Mouse (Mus musculus) lung, postnatal 0 days (tissue): ENCODE data around the gene Dlx6. TPM values are rescaled to one million over a fixed set of nuclear protein-coding genes. Genes with fewer than 3 reads are reported as not detected.

Source experiments
- ATAC-seq: fragments of 200-750 bp; cut with Nextera tagmentation; 2 replicates; pipeline ENCODE4 v1.8.0; 2017; ENCODE audit warnings: moderate library complexity
- DNase-seq: peaks from one replicate; pipeline ENCODE4 v3.0.0-alpha.2; 2016; ENCODE audit warnings: low spot score
- H3K27ac ChIP-seq: fragments of 300-500 bp; sonication (generic); 2 replicates; pipeline ENCODE4 v1.5.1; 2014; ENCODE audit warnings: antibody characterized with exemption, mild to moderate bottlenecking, low read length, mixed read lengths
- H3K27me3 ChIP-seq: fragments of 300-500 bp; sonication (generic); replicated peaks from 2 replicates; pipeline ENCODE4 v1.6.1; 2014; ENCODE audit warnings: low read length, mixed read lengths; ENCODE audit not compliant: insufficient read depth
- H3K36me3 ChIP-seq: fragments of 300-500 bp; sonication (generic); 2 replicates; pipeline ENCODE4 v1.6.1; 2014; ENCODE audit warnings: low read length, mixed read lengths; ENCODE audit not compliant: insufficient read depth
- H3K4me1 ChIP-seq: fragments of 300-500 bp; sonication (generic); 2 replicates; pipeline ENCODE4 v1.6.1; 2014; ENCODE audit warnings: antibody characterized with exemption, low read depth, low read length, mixed read lengths; ENCODE audit not compliant: insufficient read depth
- H3K4me2 ChIP-seq: fragments of 300-500 bp; sonication (generic); replicated peaks from 2 replicates; pipeline ENCODE4 v1.6.1; 2014; ENCODE audit warnings: low read depth, mild to moderate bottlenecking, low read length, moderate library complexity, mixed read lengths
- H3K4me3 ChIP-seq: fragments of 300-500 bp; sonication (generic); 2 replicates; pipeline ENCODE4 v1.5.1; 2014; ENCODE audit warnings: low read depth, low read length
- H3K9ac ChIP-seq: fragments of 300-500 bp; sonication (generic); replicated peaks from 2 replicates; pipeline ENCODE4 v1.6.1; 2014; ENCODE audit warnings: low read depth, mild to moderate bottlenecking
- H3K9me3 ChIP-seq: fragments of 300-500 bp; sonication (generic); 2 replicates; pipeline ENCODE4 v1.6.1; 2016; ENCODE audit warnings: low read length, mixed read lengths
- CTCF ChIP-seq: IDR thresholded peaks from 2 replicates; pipeline ENCODE4 v1.5.1; 2016; ENCODE audit warnings: antibody characterized with exemption, mild to moderate bottlenecking
- EP300 ChIP-seq: IDR thresholded peaks from 2 replicates; pipeline ENCODE4 v1.6.1; 2016; ENCODE audit warnings: antibody characterized with exemption, mild to moderate bottlenecking, control low read depth
- WGBS: fragments of 180-500 bp; shearing (Covaris S2); extraction: QIAGEN DNeasy Blood & Tissue Kit; methylation state at CpG from one replicate; pipeline ENCODE4 v1.1.7; 2014; 5-methylcytosine and 5-hydroxymethylcytosine counted together
- polyA plus RNA-seq: library from polyadenylated mRNA; unstranded; fragments of >200 nt; fragmentation: Nextera tagmentation; extraction: Ambion mirVana; gene quantifications from 2 replicates; pipeline ENCODE4 v1.2.1, GENCODE M21; 2015

Dlx6 gene
- polyA plus RNA-seq, 1 experiment from 2014 or later, result not detected

DNA sequence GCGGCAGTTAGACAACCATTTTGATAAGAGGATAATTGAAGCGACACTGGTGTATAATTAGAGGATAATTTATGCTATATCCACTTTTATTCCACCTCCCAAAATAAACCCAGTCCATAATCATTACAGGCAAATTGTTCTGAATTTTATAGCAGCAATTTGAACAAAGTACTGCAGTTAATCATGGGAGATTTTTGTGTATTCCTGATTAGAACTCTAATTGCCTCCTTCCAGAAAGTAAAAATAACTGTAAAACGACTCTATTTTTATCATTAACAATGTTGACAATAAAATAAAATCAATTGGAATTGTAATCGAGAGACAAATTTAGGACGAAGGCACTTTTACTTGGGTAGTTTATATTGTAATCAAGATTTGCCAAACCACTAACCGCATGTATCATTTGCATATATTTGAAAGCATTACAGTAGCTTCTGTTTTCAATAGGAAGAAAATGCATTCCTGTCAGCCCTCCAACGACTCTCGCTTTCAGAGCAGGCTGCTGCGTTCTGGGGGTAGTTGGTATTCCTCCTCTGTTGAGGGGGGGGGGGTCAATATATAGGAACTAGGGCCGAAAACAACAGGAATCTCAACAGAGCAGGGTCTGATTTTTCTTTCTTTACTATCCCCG is 1.2 kb upstream of the Dlx6 start:
- peaks cover 12% of the 10 kb centered on the region; the same call in 1 of the 2 replicates for H3K4me1 ChIP-seq
- peaks cover 72% of the 10 kb centered on the region for H3K27me3 ChIP-seq
- TF ChIP-seq EP300, result no peak
- no peak for TF ChIP-seq CTCF
- H3K36me3 ChIP-seq, result no peaks in the 10 kb centered on the region
- no peak overlapping the region for H3K4me2 ChIP-seq
- no peak for DNase-seq
- no peak overlapping the region for H3K9ac ChIP-seq
- no peak overlapping the region for H3K4me3 ChIP-seq
- WGBS, result 5% methylated on average over 11 of the region's 11 CpGs
- no peaks in the 10 kb centered on the region for H3K9me3 ChIP-seq
- ATAC-seq, result no peak
- H3K27ac ChIP-seq, result no peak overlapping the region

DNA sequence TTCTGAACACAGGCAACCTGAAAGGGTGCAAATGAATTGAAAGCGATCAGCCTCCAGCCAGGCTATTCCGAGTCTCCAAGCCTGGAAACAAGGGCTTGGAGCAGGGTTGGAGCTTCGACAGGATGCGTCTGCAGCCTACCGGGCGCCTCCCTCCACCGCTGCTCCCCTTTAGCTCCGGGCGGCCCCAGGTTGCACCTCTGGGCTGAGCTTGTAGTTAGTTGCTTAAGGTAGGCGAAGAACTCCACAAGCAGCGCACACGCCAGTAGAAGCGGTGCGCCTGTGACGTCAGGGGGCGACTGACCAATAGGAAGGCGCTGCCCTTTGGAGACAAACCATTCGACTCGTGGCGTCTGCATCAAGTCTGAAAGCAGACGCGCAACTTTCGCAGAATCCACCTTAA is 523 bp upstream of the Dlx6 start:
- WGBS, result under 1% methylated on average over 23 of the region's 23 CpGs
- Histone ChIP-seq H3K4me3 (peak overlapping the region; percentile 35), H3K27me3 (peaks cover 71% of the 10 kb centered on the region), H3K27ac (no peak overlapping the region), H3K36me3 (no peaks in the 10 kb centered on the region), H3K4me1 (peaks cover 12% of the 10 kb centered on the region; the same call in 1 of the 2 replicates), H3K9me3 (no peaks in the 10 kb centered on the region), H3K9ac (no peak overlapping the region), H3K4me2 (peak overlapping the region; percentile 58; the same call in 1 of the 2 replicates)
- ATAC-seq (peak; percentile 33), DNase-seq (no peak)
- TF ChIP-seq CTCF (no peak), EP300 (no peak)

GRCm38 (mm10) chr6:6863955-6864354 is 821 bp downstream of the Dlx6 start:
- H3K4me2 ChIP-seq, result peak overlapping the region; percentile 58
- ATAC-seq (no peak; the same call in 1 of the 2 replicates), DNase-seq (no peak)
- no peaks in the 10 kb centered on the region for H3K9me3 ChIP-seq
- TF ChIP-seq CTCF, result no peak
- no peak for TF ChIP-seq EP300
- 6% methylated on average over 12 of the region's 21 CpGs for WGBS
- H3K4me1 ChIP-seq, result peaks cover 12% of the 10 kb centered on the region; the same call in 1 of the 2 replicates
- no peaks in the 10 kb centered on the region for H3K36me3 ChIP-seq
- no peak overlapping the region for H3K27ac ChIP-seq
- H3K27me3 ChIP-seq, result peaks cover 79% of the 10 kb centered on the region
- peak overlapping the region; percentile 35 for H3K4me3 ChIP-seq
- no peak overlapping the region for H3K9ac ChIP-seq

- no peak overlapping the region for H3K27ac ChIP-seq
- no peak overlapping the region for H3K4me3 ChIP-seq
- no peaks in the 10 kb centered on the region for H3K36me3 ChIP-seq
- peaks cover 12% of the 10 kb centered on the region; the same call in 1 of the 2 replicates for H3K4me1 ChIP-seq
- no peak for ATAC-seq
- 5% methylated on average over 36 of the region's 36 CpGs for WGBS
- no peaks in the 10 kb centered on the region for H3K9me3 ChIP-seq
- DNase-seq, result no peak
- no peak overlapping the region for H3K9ac ChIP-seq
- no peak overlapping the region for H3K4me2 ChIP-seq
- TF ChIP-seq CTCF (no peak), EP300 (no peak)
- peaks cover 79% of the 10 kb centered on the region for H3K27me3 ChIP-seq
These were observed 1.6 kb downstream of the Dlx6 start for GRCm38 (mm10) chr6:6864441-6865440.

GRCm38 (mm10) chr6:6867031-6867430 is 3.9 kb downstream of the Dlx6 start:
- Histone ChIP-seq H3K4me1 (0 out of 2 replicates have a peak, but pooled peaks cover 7% of the 10 kb centered on the region), H3K36me3 (no peaks in the 10 kb centered on the region), H3K27me3 (peaks cover 82% of the 10 kb centered on the region), H3K4me3 (no peak overlapping the region), H3K9me3 (no peaks in the 10 kb centered on the region), H3K9ac (no peak overlapping the region), H3K4me2 (no peak overlapping the region), H3K27ac (no peak overlapping the region)
- DNase-seq, result no peak
- ATAC-seq, result no peak
- TF ChIP-seq CTCF (no peak), EP300 (no peak)
- WGBS, result 1% methylated on average over 9 of the region's 9 CpGs

GRCm38 (mm10) chr6:6869041-6869685 is 6.0 kb downstream of the Dlx6 start:
- 6% methylated on average over 13 of the region's 13 CpGs for WGBS
- Histone ChIP-seq H3K4me3 (no peak overlapping the region), H3K27me3 (peaks cover 82% of the 10 kb centered on the region)

More at GRCm38 (mm10) chr6:6869041-6869685, 6.0 kb downstream of the Dlx6 start:
- no peaks in the 10 kb centered on the region for H3K9me3 ChIP-seq
- TF ChIP-seq CTCF (no peak), EP300 (no peak)
- no peak for DNase-seq
- no peaks in the 10 kb centered on the region for H3K4me1 ChIP-seq
- no peak overlapping the region for H3K4me2 ChIP-seq
- H3K9ac ChIP-seq, result no peak overlapping the region
- no peaks in the 10 kb centered on the region for H3K36me3 ChIP-seq
- H3K27ac ChIP-seq, result no peak overlapping the region
- no peak for ATAC-seq
